ENCODE assay signal across 8 mouse cellular contexts in genomic region chr10:22479860-22480259, GRCm38 (mm10).
DNase-seq lines count a peak whose midpoint lies in the region; ATAC-seq lines count a peak whose summit lies in the region.
"Not testable (repeated sequence)": the region's sequence is repeated elsewhere in the genome, so short reads cannot be mapped to it uniquely, and the experiment has no call there.

No protein-coding gene starts in this region.

- WGBS in forebrain, embryonic 16.5 days, result 2% methylated on average over 4 of the region's 4 CpGs
- WGBS in hindbrain, embryonic 13.5 days, result 6% methylated on average over 4 of the region's 4 CpGs

- not testable (repeated sequence) for H3K9me3 ChIP-seq in forebrain, embryonic 16.5 days (ENCODE audit: control insufficient read depth, low read length); hindbrain, embryonic 13.5 days

- not testable (repeated sequence) for H3K36me3 ChIP-seq in forebrain, embryonic 16.5 days (ENCODE audit: control insufficient read depth, insufficient read depth); hindbrain, embryonic 13.5 days

- H3K9ac ChIP-seq in forebrain, embryonic 16.5 days (replicated peaks; ENCODE audit: low read depth, low read length); hindbrain, embryonic 13.5 days: not testable (repeated sequence)

- ATAC-seq in forebrain, embryonic 16.5 days, result peak; percentile 88
- ATAC-seq in hindbrain, embryonic 13.5 days (ENCODE audit: low FRiP score), result peak; percentile 78; the same call in 1 of the 2 replicates

- not testable (repeated sequence) for H3K4me1 ChIP-seq in forebrain, embryonic 16.5 days (replicated peaks; ENCODE audit: control insufficient read depth, insufficient read depth, low read length); hindbrain, embryonic 13.5 days (replicated peaks)

- not testable (repeated sequence) for H3K4me3 ChIP-seq in forebrain, embryonic 16.5 days (replicated peaks; ENCODE audit: low read length); hindbrain, embryonic 13.5 days

- peak; percentile 68 for DNase-seq in adipocyte (ENCODE audit: low spot score)
- DNase-seq in cerebellum, adult 9-11 months, result peak; percentile 6
- peak; percentile 19 for DNase-seq in layer of hippocampus, adult 9-11 months
- DNase-seq in lung, postnatal 10 days, result peak; percentile 32
- peak; percentile 17 for DNase-seq in ovary, postnatal 36 days (ENCODE audit: low spot score)
- peak; percentile 45 for DNase-seq in urinary bladder, postnatal 14 days (ENCODE audit: low spot score)

- H3K4me2 ChIP-seq in forebrain, embryonic 16.5 days (ENCODE audit: low read length); hindbrain, embryonic 13.5 days: not testable (repeated sequence)

- not testable (repeated sequence) for H3K27me3 ChIP-seq in forebrain, embryonic 16.5 days (replicated peaks; ENCODE audit: control insufficient read depth, insufficient read depth, low read length); hindbrain, embryonic 13.5 days

- H3K27ac ChIP-seq in forebrain, embryonic 16.5 days (ENCODE audit: low read length); hindbrain, embryonic 13.5 days: not testable (repeated sequence)

Comparison
In these comparisons a context has a peak if more than half of its experiments do, and no peak if none do; other contexts are left out.
1. DNase-seq: peak in every context shown above with its lines; median percentile 68 in adipocyte; 45 in urinary bladder, postnatal 14 days; 32 in lung, postnatal 10 days; 19 in layer of hippocampus, adult 9-11 months; 17 in ovary, postnatal 36 days; 6 in cerebellum, adult 9-11 months.